Mouse (Mus musculus) urinary bladder, postnatal 14 days (tissue): ENCODE measurements around the gene Sycp2l.

Experiments
- DNase-seq: peaks from one replicate; pipeline ENCODE4 v3.0.0; 2021; ENCODE audit warnings: low spot score

The Sycp2l gene

DNA sequence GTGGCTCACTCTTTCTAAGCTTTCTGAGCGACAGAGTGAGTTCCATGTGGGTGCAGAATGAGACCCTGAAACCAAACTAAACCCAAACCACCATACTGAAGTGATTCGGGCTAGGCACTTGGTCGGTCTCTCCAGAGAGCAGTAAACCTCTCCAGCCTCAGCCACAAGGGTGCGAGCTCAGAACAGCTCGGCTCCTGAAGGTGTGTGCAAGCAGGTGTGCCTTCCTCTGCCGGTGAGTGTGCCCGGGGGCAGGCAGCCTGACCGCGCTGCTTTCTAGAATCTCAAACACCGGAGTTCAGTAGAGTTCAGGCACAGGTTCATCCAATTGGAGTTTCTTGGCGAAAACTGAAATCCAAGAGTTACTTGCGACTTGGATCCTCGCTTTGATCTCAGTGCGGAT is at the start of gene Sycp2l:
TSS of gene Sycp2l (plus strand) at position 368 of the 400 bp plus-strand sequence.
- no peak for DNase-seq

DNA sequence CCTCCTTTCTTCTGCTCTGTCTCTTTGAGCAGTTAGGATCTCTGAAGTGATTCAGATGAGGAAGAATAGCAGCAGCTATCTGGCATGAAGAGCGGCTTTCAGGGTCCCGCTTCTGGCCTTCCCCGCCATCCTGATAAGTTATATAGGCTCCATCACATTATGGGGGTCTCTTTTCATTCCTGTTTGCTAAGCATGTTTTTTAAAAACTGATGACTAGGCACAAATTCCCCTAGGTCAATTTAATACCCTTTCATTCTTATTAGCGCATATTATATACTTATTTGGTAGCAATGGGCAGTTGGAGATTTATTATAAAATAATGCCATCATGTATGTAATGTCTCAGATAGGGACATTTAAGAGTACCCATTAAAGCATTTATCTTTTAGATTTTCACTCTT is 46.5 kb upstream of the Sycp2l start:
- no peak for DNase-seq

DNA sequence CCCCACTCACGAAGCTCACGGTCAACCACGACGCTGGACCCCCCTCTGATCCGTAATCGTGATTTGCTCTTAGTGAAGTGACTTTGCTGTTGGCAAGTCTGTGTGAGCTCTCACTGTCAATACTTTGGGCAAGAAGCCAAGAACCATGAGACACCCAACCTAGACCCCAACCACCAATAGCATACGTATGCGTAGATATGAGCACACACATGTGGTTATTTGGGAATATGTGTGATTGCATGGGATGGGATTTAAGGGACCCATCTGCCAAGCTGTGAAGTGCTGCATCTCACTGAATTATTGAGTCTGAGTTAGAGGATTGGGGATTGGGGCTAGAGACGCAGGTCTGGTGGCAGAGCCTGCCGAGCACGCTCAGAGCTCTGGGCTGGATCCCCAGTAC is 42.5 kb upstream of the Sycp2l start:
- no peak for DNase-seq

DNA sequence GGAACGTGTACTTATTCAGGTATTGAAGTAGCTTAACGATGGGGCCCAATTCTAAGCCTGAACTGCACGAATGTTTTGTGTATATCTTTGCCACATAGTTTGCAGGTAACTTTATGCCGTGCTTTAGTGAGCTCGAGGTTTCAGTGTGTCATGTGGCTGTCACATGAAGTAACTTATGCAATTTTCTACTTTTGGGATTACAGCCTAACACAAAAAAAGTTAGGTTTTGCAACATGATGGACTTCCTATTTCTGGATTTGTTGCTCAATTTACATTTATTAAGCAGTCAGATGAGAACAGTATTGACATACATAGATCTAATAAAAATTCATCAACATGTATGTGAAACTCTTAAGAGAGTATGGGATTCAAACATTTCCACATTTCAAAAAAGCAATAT is 40.3 kb upstream of the Sycp2l start:
- DNase-seq = no peak

DNA sequence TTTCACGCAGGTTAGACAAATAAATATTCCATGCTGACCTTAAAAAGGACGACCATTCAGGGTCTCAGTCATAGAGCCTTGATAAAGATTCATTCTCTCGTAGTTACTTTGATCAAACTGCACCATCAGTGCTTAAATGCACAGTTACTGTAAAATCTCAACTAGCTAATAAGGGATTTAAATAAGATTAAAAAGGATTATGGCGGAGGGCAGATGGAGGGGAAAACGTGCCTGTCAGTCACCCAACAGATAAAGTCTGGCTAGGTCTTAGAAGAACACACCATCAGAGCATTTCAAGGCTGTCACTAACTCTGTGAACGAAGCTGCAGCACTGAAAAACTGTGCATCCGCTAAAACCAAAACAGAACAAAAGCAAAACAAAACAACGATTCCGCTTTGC is 36.2 kb upstream of the Sycp2l start:
- no peak for DNase-seq

DNA sequence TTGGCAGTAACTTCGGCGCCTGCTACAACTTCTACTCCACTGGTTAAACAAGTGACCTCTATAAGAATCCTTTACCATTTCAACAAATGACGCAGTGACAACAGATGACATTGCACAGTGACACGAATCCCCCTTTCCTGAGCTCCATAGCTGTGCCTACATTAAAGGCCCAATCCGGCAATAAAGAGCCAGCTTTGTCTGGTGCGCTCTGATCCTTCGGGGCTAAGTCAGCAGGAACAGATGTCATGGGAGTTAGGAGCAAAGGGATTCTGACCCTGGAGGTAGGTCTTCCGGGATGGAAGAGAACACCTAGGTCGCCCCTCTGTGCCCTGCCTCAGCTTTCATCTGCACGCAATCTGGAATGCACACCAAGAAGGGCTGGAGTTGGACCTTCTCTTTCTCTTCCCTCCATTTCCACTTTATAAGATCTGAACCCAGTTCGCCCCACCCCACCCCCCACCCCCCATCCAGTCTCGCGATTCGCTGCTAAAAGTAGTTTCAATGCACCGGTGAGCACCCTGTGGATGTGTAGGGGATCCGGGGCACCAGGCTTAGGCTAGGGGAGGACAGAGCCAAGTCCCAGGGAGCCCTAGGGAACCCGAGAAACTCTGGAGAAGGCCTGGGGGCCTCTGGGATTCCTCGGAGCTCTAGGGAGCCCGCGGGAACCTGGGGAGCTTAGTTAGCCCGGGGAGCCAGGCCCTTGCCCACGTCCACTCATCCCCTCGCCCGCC is 35.3 kb upstream of the Sycp2l start:
- DNase-seq = no peak

DNA sequence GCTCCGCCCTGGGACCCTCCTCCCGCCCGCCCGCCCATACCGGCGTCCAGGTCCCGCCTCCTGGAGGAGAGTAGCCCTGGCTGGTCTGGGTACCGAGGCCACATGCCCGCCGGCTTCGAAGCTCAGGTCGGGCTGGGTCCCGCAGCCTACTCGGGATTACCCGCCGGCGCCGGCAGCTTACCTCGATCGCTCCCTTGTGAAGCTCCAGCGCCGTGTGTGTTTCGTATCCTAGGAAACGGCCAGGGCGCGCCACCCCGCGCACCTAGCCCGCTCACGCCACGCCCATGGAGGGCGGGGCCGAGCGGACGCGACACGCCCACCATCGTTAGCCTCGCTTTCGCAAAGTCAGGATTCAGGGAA is 34.7 kb upstream of the Sycp2l start, which contains the start of gene Mak:
TSS of gene Mak (minus strand) at position 286 of the 360 bp plus-strand sequence.
- peak; percentile 58 for DNase-seq

DNA sequence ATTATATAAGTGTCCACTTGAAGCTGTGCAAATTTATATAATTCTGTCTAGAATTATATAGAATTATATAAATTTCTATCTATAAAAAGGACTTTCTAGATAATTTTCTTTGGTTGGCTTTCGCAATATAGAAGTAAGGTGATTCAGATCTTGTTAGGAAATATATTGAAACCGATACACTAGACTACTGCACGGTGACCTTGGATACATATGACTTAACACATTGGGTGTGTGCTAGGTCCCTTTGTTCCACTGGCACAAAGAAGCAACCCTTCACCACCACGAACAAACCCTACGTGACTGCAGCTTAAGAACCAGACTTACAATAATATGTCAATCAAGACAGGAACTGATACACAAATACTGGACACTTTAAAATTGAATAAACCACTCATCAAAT is 34.2 kb upstream of the Sycp2l start:
- no peak for DNase-seq

DNA sequence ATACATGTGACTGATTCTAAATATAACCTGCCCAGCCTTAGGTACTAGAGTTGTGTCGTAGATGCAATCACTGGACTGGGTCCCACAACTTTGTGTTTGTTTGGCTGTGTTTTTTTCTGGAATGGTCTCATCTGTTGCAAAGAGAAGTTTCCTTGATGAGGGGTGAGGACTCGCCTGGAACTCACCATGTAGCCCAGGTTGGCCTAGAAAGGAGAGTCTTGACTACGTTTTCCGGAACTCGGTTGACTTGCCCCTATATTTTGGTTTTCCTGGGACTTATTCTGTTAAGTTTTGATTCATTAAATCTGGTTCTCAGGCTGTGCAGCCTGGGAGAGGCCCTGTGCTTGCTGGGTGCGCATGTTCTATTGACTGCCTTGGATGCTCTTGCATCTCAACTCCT is 33.4 kb upstream of the Sycp2l start:
- DNase-seq = no peak

DNA sequence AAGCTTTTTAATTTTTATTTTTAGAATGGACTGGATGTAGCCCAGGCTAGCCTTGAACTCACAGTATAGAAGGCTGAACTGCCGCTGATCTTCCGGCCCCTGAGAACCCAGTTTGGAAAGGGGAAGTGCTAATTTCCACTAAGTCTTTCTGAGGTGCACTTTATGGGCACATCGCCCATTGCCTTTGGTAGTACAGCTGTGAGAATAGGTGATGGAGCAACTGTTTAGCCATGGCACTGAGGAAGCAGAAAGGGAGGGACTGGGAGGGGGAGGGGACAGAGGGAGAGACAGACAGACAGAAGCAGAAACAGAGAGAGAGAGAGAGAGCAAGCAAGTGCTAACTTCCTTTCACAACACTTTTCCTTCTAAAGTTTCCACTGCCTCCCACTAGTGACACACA is 29.6 kb upstream of the Sycp2l start:
- DNase-seq = no peak

DNA sequence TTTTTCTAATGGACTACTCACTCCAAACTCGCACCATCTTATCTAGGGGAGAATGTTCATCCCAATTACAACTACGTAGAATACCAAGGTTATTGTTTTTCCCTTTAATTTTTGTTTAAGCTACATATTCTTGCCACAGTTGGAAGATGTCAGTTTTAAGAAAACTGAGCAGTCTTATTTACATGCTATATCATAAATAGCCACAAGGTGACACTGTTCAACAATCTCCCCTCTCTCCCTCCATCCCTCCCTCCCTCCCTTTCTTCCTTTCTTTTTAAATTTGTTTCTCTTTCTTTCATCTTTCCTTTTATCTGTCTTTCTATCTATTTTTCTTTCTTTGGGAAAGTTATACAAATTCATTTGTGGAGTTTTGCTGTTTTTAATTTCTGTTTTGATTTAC is 29.0 kb upstream of the Sycp2l start:
- DNase-seq = no peak

DNA sequence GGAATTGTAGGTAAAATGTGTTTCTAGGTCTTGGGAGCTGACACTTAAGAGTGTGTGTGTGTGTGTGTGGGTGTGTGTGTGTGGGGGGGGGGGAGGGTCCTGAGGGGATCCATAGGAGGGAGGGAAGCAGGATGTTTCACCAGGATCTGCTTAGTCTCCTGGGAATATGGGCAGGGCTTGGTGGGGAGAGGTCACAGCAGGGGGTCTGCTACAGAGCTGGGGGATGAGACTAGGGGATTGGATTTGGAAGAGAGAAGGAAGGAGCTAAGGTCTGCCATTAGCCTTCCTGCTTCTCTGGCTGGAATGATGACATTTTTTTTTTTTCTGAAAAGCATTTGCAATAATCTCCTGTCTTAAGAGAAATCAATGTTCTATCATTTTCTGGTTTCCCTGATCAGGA is 25.4 kb upstream of the Sycp2l start:
- DNase-seq = no peak

DNA sequence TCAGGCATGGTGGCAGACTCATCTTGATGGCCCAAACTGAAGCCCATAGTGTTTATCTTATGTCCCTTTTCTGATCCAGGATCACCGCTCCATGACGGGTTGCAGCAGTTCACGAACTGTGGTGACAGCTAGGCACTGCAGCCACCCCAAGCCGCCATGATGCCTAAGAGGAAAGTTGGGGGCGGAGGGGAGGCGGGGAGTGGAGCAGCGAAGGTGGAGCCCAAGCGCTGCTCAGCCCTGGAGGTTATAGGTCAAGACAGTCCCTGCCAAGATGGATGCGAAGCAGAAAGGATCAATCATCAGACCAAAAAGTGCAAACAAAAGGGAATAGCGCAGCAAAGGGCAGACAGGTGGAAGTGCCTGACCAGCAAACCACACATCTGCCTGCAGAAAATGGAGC is 22.8 kb upstream of the Sycp2l start:
- DNase-seq = no peak

DNA sequence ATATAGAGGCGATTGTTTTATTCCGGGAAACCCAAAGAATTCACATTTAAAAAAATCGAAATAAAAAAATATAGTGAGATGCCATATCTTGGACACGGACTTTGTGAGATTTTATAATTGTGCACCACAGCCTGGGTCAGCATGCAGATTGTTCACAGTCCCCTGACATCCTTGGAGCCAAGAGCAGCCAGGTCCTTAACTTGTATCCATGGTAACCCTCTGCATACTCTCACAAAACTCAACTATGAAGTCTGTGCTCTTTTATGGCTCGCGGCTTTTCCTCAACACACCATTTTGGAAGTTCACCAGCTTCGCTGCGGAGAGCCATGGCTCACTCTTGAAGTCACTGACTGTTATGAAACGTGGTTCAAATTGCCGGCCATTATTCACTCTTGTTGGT is 19.9 kb upstream of the Sycp2l start:
- DNase-seq = no peak

DNA sequence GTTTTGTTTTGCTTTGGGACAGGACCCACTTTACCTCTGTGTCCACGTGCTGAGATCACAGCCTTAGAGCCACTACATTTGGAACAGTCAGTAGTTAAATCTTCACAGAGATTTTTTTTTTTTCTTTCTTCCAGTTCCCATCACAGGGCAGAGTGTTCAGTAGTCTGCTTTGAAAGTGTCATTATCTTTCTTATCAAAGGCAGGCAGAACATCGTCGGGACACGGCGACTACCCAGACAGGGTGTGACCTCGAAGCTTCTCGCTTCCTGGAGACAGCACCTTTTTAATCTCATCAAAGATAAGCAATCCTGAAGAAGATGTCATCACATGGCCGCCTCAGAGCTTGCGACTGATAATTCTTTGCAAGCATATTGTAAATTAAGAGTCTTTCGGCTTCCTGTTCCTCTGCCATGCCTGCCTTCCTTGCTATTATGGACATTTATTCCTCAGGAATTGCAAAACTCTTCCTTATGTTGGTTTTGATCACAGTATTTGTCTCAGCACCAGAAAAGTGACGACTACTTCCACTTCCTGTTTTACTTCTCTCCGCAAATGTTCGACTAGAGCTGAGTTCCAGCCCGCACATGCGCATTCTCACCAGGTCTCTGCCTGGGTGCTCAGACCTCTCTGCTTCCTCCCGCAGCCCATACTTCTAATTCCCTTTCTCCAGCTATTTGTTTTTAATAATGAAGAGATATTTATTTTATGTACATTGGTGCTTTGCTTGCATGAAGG is 16.6 kb upstream of the Sycp2l start:
- DNase-seq = no peak

DNA sequence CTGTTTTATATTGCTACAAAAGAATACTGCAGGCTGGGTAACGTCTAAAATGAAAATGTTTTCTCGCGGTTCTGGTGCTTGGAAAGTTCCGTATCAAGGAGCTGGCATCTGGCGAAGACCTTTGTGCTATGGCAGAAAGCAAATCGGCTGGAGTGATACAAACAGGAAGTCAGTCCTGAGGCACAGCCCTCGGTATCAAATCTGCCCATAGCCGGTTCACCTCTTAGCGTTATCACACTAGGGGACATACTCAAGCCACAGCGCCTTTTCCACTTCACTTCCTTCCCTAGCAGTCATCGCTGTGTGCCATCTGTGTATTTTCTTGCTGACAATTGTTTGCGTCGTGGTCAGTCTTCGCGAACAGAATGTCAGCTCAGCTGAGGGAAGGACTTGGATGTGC is 15.8 kb upstream of the Sycp2l start:
- no peak for DNase-seq

DNA sequence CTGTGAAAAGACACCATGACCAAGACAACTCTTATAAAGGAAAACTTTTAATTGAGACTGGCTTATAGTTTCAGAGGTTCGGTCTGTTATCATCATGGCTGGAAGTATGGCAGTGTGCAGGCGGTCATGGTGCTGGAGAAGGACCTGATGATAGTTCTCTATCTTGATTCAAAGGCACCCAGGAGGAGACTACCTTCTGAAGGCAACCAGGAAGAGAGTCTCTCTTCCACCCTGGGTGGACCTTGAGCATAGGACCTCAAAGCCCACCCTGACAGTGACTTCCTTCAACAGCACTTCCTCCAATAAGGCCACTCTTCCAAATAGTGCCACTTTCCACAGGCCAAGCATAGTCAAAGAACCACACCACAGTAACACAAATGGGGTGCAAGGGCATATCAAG is 14.1 kb upstream of the Sycp2l start:
- DNase-seq = no peak

DNA sequence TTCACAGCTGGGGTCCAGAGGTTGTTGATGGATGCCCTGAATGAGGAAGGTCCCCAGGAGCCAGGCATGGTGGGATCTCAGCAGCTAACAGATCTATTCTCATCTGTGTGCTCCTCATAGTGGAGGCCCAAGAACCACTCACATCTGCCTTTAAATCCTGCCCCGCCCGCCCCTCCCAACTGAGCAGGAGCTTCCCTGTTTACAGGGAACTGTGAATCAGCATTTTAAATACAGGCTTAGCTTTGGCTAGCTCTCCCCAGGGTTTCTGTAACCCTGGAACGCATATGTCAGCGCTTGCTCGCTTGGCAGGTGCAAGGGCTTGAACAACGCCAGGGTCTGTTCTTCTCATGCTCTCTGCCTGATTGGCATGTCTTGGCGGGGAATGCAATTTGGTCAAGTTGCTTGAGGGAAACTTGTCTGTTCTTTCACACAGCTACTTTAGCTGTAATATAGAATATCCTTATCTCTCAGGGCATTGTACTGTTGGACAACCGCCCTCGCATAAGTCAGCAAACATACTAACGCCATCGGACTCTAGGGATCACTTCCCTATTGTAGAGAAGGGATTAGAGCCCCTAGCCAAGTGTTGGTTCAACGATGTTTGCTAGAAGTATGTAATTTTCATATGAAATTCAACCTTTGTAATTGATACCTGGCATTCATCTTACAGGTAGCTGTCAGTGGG is 10.1 kb upstream of the Sycp2l start:
- no peak for DNase-seq

DNA sequence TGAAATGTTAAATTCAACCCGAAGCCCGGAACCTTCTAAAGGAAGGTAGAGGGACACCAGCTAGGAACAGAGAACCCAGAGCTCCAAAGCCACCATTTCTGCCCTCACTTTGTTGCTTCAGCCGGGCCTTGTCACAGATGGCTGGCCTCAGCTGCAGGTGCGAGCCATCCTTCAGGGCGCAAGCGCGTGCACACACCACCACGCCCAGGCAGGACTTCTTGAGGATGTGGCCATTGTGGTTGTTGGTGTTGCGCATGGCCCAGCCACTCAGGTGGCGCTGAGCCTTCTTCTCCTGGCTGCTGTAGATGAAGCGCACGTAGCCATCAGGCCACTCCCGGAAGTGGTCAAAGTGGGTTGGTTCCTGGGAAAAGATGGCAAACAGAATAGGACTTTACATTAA is 8.6 kb upstream of the Sycp2l start:
- no peak for DNase-seq

DNA sequence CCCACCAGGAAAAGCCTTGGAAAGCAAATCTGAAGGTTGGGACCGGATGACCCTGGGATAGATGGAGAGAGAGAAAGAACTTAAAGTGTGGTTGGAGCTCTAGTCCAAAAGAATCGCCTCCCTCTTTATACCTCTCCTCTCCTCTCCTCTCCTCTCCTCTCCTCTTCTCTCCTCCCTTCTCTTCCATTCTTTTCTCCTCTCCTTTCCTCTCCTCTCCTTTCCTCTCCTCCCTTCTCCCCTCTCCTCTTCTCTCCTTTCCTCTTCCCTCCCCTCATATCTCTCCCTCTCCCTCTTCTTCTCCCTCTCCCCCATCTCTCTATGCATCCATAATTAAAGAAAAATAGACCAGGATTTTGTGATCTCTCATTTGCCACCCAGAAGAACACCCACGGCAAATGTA is 3.2 kb upstream of the Sycp2l start, which contains the start of gene Gcm2:
TSS of gene Gcm2 (minus strand) at position 101 of the 400 bp plus-strand sequence.
- DNase-seq = no peak

DNA sequence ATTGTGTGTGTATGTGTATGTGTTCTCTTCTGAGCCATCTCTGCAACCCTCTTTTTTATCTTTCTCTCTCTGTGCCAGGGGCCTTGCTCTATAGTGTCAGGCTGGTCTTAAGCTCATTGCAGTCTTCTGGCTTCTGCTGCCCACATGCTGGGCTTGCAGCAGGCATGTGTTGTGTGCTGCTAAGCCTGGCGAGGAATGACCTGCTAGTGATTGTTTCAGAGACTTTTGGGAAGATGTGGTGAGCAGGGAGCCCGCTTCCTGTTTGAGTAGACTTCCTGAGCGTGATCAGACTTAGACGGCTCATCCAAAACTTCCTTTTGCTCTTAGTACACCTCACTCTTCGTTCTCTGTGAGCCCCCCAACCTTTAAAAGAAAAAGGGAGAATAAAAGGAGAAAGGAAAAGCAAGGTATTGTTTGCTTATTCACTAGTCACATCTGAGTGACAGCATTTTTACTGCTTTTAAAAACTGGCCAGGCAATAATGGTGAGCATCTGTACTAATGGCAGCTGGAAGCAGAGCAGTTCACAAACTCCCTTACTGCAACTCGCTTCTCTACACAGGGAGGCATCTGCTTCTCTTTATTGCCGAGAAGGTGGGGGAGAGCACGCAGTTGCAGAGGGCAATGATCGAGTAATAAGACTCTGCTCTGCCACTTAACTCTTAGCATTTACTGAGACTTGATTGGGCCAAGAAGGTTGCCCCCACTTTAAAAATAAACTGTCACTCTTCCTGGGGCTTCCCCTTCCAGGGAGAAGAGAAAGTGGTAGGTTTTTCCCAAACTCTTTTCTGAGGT is 5.2 kb downstream of the Sycp2l start:
- DNase-seq = no peak

DNA sequence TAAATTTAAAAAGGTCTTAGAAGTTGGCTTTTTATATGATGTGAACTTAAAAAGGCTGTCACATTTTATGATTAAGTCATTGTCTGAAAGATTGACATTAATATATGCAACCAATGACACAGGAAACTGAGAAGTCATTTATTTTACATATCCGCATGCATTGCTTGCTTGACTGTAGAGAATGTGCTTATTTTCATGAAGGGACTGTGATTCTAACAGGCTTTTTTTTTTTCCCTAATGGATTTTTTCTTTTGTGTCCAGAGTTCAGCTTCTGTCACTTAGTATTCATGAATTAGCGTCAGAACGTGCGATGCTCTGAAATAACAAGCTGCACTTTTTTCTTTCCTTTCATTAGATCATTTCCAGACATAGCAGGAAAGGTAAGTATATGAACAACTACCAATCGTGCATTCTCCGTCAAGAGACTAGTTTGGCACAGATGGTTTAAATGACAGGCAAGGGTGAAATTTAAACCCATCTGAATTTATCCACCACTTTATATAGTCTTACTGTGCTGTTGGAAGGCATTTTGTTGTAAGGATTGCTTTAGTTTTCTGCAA is 9.6 kb downstream of the Sycp2l start:
- no peak for DNase-seq
